Mouse (Mus musculus): ENCODE measurements around the gene Arid5a. TPM values are rescaled to one million over a fixed set of nuclear protein-coding genes. Genes with fewer than 3 reads are reported as not detected.

Arid5a gene
- 28.8 and 48.6 TPM in 2 replicates for polyA plus RNA-seq (2012; rRNA removed; ENCODE audit: low replicate concordance)

GRCm38 (mm10) chr1:36307495-36308280 lies at the start of gene Arid5a:
Gene Arid5a, plus strand, starts transcription at chr1:36307733.

GRCm38 (mm10) chr1:36274455-36274854 lies 33.1 kb upstream of the Arid5a start, which contains the start of gene Neurl3:
Gene Neurl3, minus strand, starts transcription at chr1:36274679.

GRCm38 (mm10) chr1:36368969-36369645 lies 61.6 kb downstream of the Arid5a start, which contains the start of gene Kansl3:
Gene Kansl3, minus strand, starts transcription at chr1:36369181.

GRCm38 (mm10) chr1:36371934-36372845 lies 64.7 kb downstream of the Arid5a start, which contains the start of gene Fer1l5:
Gene Fer1l5, plus strand, starts transcription at chr1:36372291.

Other genes starting within 250 kb of the Arid5a start
- 34.7 and 41.2 TPM in 2 replicates for gene Hs6st1, start 239.3 kb upstream of the Arid5a start, polyA plus RNA-seq (2012; rRNA removed; ENCODE audit: low replicate concordance)
- 12.7 and 25.9 TPM in 2 replicates for gene Uggt1, start 63.0 kb upstream of the Arid5a start, polyA plus RNA-seq (2012; rRNA removed; ENCODE audit: low replicate concordance)
- 26.0 and 42.3 TPM in 2 replicates for gene Neurl3, start 33.1 kb upstream of the Arid5a start, polyA plus RNA-seq (2012; rRNA removed; ENCODE audit: low replicate concordance)
- 51.6 and 53.0 TPM in 2 replicates for gene Kansl3, start 61.4 kb downstream of the Arid5a start, polyA plus RNA-seq (2012; rRNA removed; ENCODE audit: low replicate concordance)
- gene Fer1l5, start 64.6 kb downstream of the Arid5a start, polyA plus RNA-seq (2012; rRNA removed; ENCODE audit: low replicate concordance) = not detected in 2 replicates
- 17.5 and 32.1 TPM in 2 replicates for gene Lman2l, start 137.5 kb downstream of the Arid5a start, polyA plus RNA-seq (2012; rRNA removed; ENCODE audit: low replicate concordance)
- 6.1 and 6.6 TPM in 2 replicates for gene Cnnm4, start 163.9 kb downstream of the Arid5a start, polyA plus RNA-seq (2012; rRNA removed; ENCODE audit: low replicate concordance)
- gene Cnnm3, start 204.1 kb downstream of the Arid5a start, polyA plus RNA-seq (2012; rRNA removed; ENCODE audit: low replicate concordance) = 24.1 and 35.1 TPM in 2 replicates
- 17.8 and 417 TPM in 2 replicates for gene Ankrd23, start 229.2 kb downstream of the Arid5a start, polyA plus RNA-seq (2012; rRNA removed; ENCODE audit: low replicate concordance)
- gene Gm42417, start 231.7 kb downstream of the Arid5a start, polyA plus RNA-seq (2012; rRNA removed; ENCODE audit: low replicate concordance) = not detected in 2 replicates
- gene Ankrd39, start 239.7 kb downstream of the Arid5a start, polyA plus RNA-seq (2012; rRNA removed; ENCODE audit: low replicate concordance) = 20.2 and 34.2 TPM in 2 replicates

All from mammary gland, adult 2 months (tissue).